Mouse (Mus musculus): Measurements from ENCODE around the gene Pnpla5. TPM values are rescaled to one million over a fixed set of nuclear protein-coding genes. Genes with fewer than 3 reads are reported as not detected.
A peak's percentile ranks its signal among the peaks of the same experiment; 100 is the strongest.
"Not testable (repeated sequence)": the region's sequence is repeated elsewhere in the genome, so short reads cannot be mapped to it uniquely, and the experiment has no call there.

Gene Pnpla5
- polyA plus RNA-seq, 1 experiment from 2014 or later, result not detected

- no peaks in the 10 kb centered on the region for H3K27me3 ChIP-seq (ENCODE audit: control insufficient read depth, insufficient read depth, low read length)
- peak within 1 kb of the TSS; percentile 75 for H3K4me3 ChIP-seq (replicated peaks; ENCODE audit: low read length)
- peak within 1 kb of the TSS; percentile 78 for H3K27ac ChIP-seq
- no peaks in the 10 kb centered on the region for H3K36me3 ChIP-seq (replicated peaks; ENCODE audit: control insufficient read depth, insufficient read depth)
- DNase-seq (ENCODE audit: low spot score) (peak; percentile 79), ATAC-seq (ENCODE audit: low FRiP score) (peak; percentile 60)
- peaks cover 24% of the 10 kb centered on the region for H3K4me1 ChIP-seq (replicated peaks; ENCODE audit: control insufficient read depth, insufficient read depth, low read length)
- WGBS, result 2% methylated on average over 77 of the region's 77 CpGs
- no peaks in the 10 kb centered on the region for H3K9me3 ChIP-seq (ENCODE audit: control insufficient read depth, low read length)
- peak within 1 kb of the TSS; percentile 85 for H3K4me2 ChIP-seq (replicated peaks)
- peak within 1 kb of the TSS; percentile 83 for H3K9ac ChIP-seq
Observed at GRCm38 (mm10) chr15:84105105-84105923, 17.7 kb downstream of the Pnpla5 start, which contains the start of gene Sult4a1. Sult4a1 (minus strand) TSS chr15:84105754.

- Histone ChIP-seq H3K27ac (no peak overlapping the region), H3K27me3 (ENCODE audit: control insufficient read depth, insufficient read depth, low read length) (no peaks in the 10 kb centered on the region), H3K9ac (peak overlapping the region; percentile 83), H3K4me1 (replicated peaks; ENCODE audit: control insufficient read depth, insufficient read depth, low read length) (peaks cover 24% of the 10 kb centered on the region), H3K4me2 (replicated peaks) (peak overlapping the region; percentile 85), H3K4me3 (replicated peaks; ENCODE audit: low read length) (peak overlapping the region; percentile 75), H3K36me3 (replicated peaks; ENCODE audit: control insufficient read depth, insufficient read depth) (no peaks in the 10 kb centered on the region), H3K9me3 (ENCODE audit: control insufficient read depth, low read length) (no peaks in the 10 kb centered on the region)
- 84% methylated on average over 7 of the region's 7 CpGs for WGBS
- DNase-seq (ENCODE audit: low spot score) (no peak), ATAC-seq (ENCODE audit: low FRiP score) (0 out of 2 replicates have a peak, but pooled peaks have one; percentile 6)
Observed at GRCm38 (mm10) chr15:84104626-84105025, 18.3 kb downstream of the Pnpla5 start.

- H3K36me3 ChIP-seq (replicated peaks; ENCODE audit: control insufficient read depth, insufficient read depth); H3K9me3 ChIP-seq (ENCODE audit: control insufficient read depth, low read length); ATAC-seq (ENCODE audit: low FRiP score); H3K27ac ChIP-seq; H3K4me2 ChIP-seq (replicated peaks); H3K4me3 ChIP-seq (replicated peaks; ENCODE audit: low read length); H3K9ac ChIP-seq; H3K4me1 ChIP-seq (replicated peaks; ENCODE audit: control insufficient read depth, insufficient read depth, low read length); H3K27me3 ChIP-seq (ENCODE audit: control insufficient read depth, insufficient read depth, low read length); DNase-seq (ENCODE audit: low spot score): not testable (repeated sequence)
- WGBS, result 92% methylated on average over 15 of the region's 15 CpGs
Observed at GRCm38 (mm10) chr15:84097536-84097935, 25.4 kb downstream of the Pnpla5 start.

GRCm38 (mm10) chr15:84096051-84096450 lies 26.9 kb downstream of the Pnpla5 start:
- WGBS, result 80% methylated on average over 8 of the region's 8 CpGs
- Histone ChIP-seq H3K9me3 (ENCODE audit: control insufficient read depth, low read length) (no peaks in the 10 kb centered on the region), H3K27me3 (ENCODE audit: control insufficient read depth, insufficient read depth, low read length) (no peaks in the 10 kb centered on the region), H3K4me2 (replicated peaks) (no peak overlapping the region), H3K4me1 (replicated peaks; ENCODE audit: control insufficient read depth, insufficient read depth, low read length) (no peaks in the 10 kb centered on the region), H3K4me3 (replicated peaks; ENCODE audit: low read length) (no peak overlapping the region), H3K36me3 (replicated peaks; ENCODE audit: control insufficient read depth, insufficient read depth) (0 out of 2 replicates have a peak, but pooled peaks cover 4% of the 10 kb centered on the region), H3K9ac (no peak overlapping the region), H3K27ac (no peak overlapping the region)
- no peak for ATAC-seq (ENCODE audit: low FRiP score)
- no peak for DNase-seq (ENCODE audit: low spot score)

GRCm38 (mm10) chr15:84094921-84095320 lies 28.1 kb downstream of the Pnpla5 start:
- Histone ChIP-seq H3K4me2 (replicated peaks) (no peak overlapping the region), H3K9ac (no peak overlapping the region), H3K4me3 (replicated peaks; ENCODE audit: low read length) (no peak overlapping the region), H3K4me1 (replicated peaks; ENCODE audit: control insufficient read depth, insufficient read depth, low read length) (no peaks in the 10 kb centered on the region), H3K27ac (no peak overlapping the region), H3K27me3 (ENCODE audit: control insufficient read depth, insufficient read depth, low read length) (no peaks in the 10 kb centered on the region), H3K9me3 (ENCODE audit: control insufficient read depth, low read length) (no peaks in the 10 kb centered on the region), H3K36me3 (replicated peaks; ENCODE audit: control insufficient read depth, insufficient read depth) (peaks cover 10% of the 10 kb centered on the region; the same call in 1 of the 2 replicates)
- WGBS, result 60% methylated on average over 7 of the region's 7 CpGs
- DNase-seq (ENCODE audit: low spot score) (no peak), ATAC-seq (ENCODE audit: low FRiP score) (no peak)

GRCm38 (mm10) chr15:84086775-84087174 lies 36.2 kb downstream of the Pnpla5 start:
- Histone ChIP-seq H3K4me3 (replicated peaks; ENCODE audit: low read length) (no peak overlapping the region), H3K9ac (no peak overlapping the region), H3K9me3 (ENCODE audit: control insufficient read depth, low read length) (no peaks in the 10 kb centered on the region), H3K4me2 (replicated peaks) (no peak overlapping the region), H3K27ac (no peak overlapping the region), H3K4me1 (replicated peaks; ENCODE audit: control insufficient read depth, insufficient read depth, low read length) (no peaks in the 10 kb centered on the region), H3K36me3 (replicated peaks; ENCODE audit: control insufficient read depth, insufficient read depth) (peaks cover 13% of the 10 kb centered on the region), H3K27me3 (ENCODE audit: control insufficient read depth, insufficient read depth, low read length) (no peaks in the 10 kb centered on the region)
- no peak for DNase-seq (ENCODE audit: low spot score)
- ATAC-seq (ENCODE audit: low FRiP score), result no peak
- 43% methylated on average over 9 of the region's 9 CpGs for WGBS

- Histone ChIP-seq H3K9me3 (ENCODE audit: control insufficient read depth, low read length) (no peaks in the 10 kb centered on the region), H3K36me3 (replicated peaks; ENCODE audit: control insufficient read depth, insufficient read depth) (peaks cover 13% of the 10 kb centered on the region), H3K27ac (no peak overlapping the region), H3K9ac (no peak overlapping the region), H3K4me3 (replicated peaks; ENCODE audit: low read length) (no peak overlapping the region), H3K4me1 (replicated peaks; ENCODE audit: control insufficient read depth, insufficient read depth, low read length) (no peaks in the 10 kb centered on the region), H3K4me2 (replicated peaks) (no peak overlapping the region), H3K27me3 (ENCODE audit: control insufficient read depth, insufficient read depth, low read length) (no peaks in the 10 kb centered on the region)
- no peak for DNase-seq (ENCODE audit: low spot score)
- WGBS, result 45% methylated on average over 12 of the region's 12 CpGs
- no peak for ATAC-seq (ENCODE audit: low FRiP score)
Observed at GRCm38 (mm10) chr15:84086364-84086763, 36.6 kb downstream of the Pnpla5 start.

- Histone ChIP-seq H3K27me3 (ENCODE audit: control insufficient read depth, insufficient read depth, low read length) (no peaks in the 10 kb centered on the region), H3K27ac (no peak overlapping the region), H3K9me3 (ENCODE audit: control insufficient read depth, low read length) (no peaks in the 10 kb centered on the region), H3K4me2 (replicated peaks) (no peak overlapping the region), H3K36me3 (replicated peaks; ENCODE audit: control insufficient read depth, insufficient read depth) (peaks cover 15% of the 10 kb centered on the region), H3K4me1 (replicated peaks; ENCODE audit: control insufficient read depth, insufficient read depth, low read length) (no peaks in the 10 kb centered on the region), H3K9ac (no peak overlapping the region), H3K4me3 (replicated peaks; ENCODE audit: low read length) (no peak overlapping the region)
- 78% methylated on average over 7 of the region's 7 CpGs for WGBS
- ATAC-seq (ENCODE audit: low FRiP score) (no peak), DNase-seq (ENCODE audit: low spot score) (no peak)
Observed at GRCm38 (mm10) chr15:84080069-84080468, 42.9 kb downstream of the Pnpla5 start.

GRCm38 (mm10) chr15:84079519-84079918 lies 43.5 kb downstream of the Pnpla5 start:
- Histone ChIP-seq H3K36me3 (replicated peaks; ENCODE audit: control insufficient read depth, insufficient read depth) (peaks cover 15% of the 10 kb centered on the region), H3K27ac (no peak overlapping the region), H3K4me3 (replicated peaks; ENCODE audit: low read length) (no peak overlapping the region), H3K4me2 (replicated peaks) (no peak overlapping the region), H3K4me1 (replicated peaks; ENCODE audit: control insufficient read depth, insufficient read depth, low read length) (no peaks in the 10 kb centered on the region; the same call in 1 of the 2 replicates), H3K9me3 (ENCODE audit: control insufficient read depth, low read length) (no peaks in the 10 kb centered on the region), H3K9ac (no peak overlapping the region), H3K27me3 (ENCODE audit: control insufficient read depth, insufficient read depth, low read length) (no peaks in the 10 kb centered on the region)
- ATAC-seq (ENCODE audit: low FRiP score) (no peak), DNase-seq (ENCODE audit: low spot score) (no peak)
- WGBS, result 88% methylated on average over 2 of the region's 2 CpGs

Measured in hindbrain, embryonic 14.5 days (tissue).